Mouse (Mus musculus) inflammation-experienced regulatory T-cells, adult 6 months (primary cell): ENCODE measurements around the gene Ift80. TPM values are rescaled to one million over a fixed set of nuclear protein-coding genes. Genes with fewer than 3 reads are reported as not detected.
"Not testable (repeated sequence)": the region's sequence is repeated elsewhere in the genome, so short reads cannot be mapped to it uniquely, and the experiment has no call there.

Experiments
- ATAC-seq: one replicate; pipeline ENCODE4 v1.8.0; 2017
- polyA plus RNA-seq, 3 experiments: library from polyadenylated mRNA; unstranded; fragments of 100-300 nt; shearing (Covaris generic); gene quantifications; one replicate each; pipeline ENCODE4 v1.2.1; 2017

The Ift80 gene
- polyA plus RNA-seq: 100 to 1,000 TPM in 1 of 3 experiments, 10 to 100 TPM in 2; 24.6 to 128 (median 99.2) TPM

DNA sequence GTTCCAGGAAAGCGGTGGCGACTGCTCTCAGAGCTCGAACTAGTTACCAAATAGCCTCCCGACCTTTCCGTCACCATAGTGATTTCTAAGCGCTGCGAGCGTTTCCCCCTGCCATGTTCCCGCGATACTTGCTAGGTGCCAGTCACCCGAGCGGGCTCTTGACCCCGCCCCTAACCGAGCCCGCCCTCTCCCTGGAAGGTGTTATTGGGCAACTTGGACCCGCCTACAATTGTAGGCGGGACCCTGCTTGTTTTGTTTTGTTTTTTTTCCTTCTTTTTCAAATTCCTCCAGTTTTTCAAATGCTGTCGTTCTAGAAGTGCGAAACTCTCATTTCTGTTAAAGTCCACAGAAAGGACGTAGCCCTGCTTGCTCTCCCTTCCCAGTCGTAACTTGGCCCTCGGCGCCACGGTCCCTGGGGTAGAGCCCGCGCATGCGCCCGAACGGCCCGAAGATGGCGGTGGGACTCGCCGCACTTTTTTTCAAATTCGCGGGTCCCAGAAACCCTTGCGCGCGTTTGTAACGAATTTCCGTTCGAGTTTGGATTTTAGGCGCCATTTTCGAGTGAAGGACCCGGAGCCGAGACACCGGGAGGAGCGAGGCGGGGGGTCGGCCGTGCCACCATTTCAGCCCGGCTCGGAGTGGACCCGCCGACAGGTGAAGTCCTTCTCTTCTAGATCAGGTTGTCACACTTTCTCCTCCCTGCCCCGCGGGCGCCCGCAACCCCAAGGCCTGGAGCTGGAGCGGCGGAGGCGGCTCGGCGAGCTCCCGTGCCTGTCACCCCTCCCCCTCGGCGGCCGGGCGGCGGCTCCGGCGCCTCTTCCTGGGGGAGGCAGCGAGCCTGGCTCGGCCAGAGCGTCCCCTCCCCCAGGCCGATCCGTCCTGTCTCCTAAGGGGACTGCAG is at the start of gene Ift80, which contains the start of gene Smc4:
Ift80 (minus strand) TSS at position 134 of the 901 bp plus-strand sequence.
Smc4 (plus strand) TSS at position 302 of the 901 bp plus-strand sequence.
- peak; percentile 83 for ATAC-seq

- no peak for ATAC-seq
Observed at GRCm38 (mm10) chr3:69051894-69052293, 47.5 kb upstream of the Ift80 start.

- no peak for ATAC-seq
Observed at GRCm38 (mm10) chr3:69049011-69049410, 44.6 kb upstream of the Ift80 start.

DNA sequence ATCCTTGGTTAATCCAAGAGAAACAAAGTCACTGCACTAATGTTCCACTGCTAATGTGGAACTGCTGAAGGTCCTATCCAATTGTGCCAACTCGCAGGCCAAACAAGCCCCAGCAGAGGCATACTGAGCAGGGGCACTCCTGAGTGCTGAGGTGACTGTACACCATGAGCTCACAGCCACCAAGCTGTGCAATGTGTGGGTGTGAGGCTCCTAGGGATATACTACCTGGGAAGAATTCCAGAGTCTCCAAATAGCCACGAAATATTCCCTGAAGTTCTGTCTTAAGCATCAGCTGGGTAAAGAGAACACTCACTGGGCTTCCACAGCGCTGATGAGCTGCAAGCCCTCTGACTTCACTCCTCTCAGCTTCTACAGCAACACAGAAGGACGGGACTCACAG is 43.3 kb upstream of the Ift80 start:
- ATAC-seq: no peak

DNA sequence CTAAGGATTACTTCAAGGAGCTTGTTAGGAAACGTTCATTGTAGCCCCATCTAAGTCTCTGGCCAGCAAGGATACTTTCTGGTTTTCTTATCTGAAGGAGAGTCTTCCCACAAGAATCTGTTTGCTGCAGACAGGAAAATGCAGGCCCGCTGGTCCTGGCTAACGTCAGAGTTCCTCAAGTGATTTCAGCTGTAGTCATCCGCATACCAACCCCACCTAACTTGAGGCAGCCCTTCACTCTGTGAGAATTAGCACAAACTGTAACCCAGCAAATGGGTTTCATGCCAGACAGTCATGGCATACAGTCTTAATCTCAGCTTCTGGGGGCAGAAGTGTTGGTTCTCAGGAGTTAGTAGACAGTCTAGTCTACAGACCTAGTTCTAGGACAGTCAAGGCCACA is 42.1 kb upstream of the Ift80 start:
- no peak for ATAC-seq

DNA sequence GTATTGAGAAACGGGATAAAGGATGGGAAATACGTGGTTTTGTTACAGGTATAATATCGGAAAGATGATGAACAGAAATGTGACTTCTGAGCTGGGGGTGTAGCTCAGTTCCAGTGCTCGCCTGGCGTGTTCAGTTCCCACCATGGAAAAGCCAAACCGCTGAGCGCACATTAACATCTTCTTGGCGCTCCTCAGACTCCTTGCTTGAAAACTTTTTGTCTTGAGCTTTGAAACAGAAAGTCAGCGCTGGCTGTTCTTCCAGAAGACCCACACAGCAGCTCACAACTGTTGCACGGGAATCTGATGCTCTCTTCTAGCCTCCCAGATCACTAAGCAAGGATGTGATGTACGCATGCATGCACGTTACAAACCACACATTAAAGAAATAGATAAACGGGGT is 41.4 kb upstream of the Ift80 start:
- no peak for ATAC-seq

DNA sequence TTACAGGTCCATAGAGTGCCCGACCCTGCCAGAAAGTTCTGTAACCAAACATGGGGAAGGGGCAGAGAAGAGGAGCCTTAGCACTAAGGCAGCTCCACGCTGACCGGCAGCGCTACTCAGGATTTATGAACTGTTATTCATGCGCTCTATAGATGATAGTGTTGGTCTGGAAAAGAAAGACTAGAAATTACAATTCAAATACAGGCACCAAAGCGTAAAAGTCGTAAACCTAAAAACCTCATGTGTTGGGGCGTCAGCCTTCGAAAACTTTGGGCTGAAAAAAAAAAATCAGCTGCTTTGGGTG is 41.0 kb upstream of the Ift80 start:
- no peak for ATAC-seq

DNA sequence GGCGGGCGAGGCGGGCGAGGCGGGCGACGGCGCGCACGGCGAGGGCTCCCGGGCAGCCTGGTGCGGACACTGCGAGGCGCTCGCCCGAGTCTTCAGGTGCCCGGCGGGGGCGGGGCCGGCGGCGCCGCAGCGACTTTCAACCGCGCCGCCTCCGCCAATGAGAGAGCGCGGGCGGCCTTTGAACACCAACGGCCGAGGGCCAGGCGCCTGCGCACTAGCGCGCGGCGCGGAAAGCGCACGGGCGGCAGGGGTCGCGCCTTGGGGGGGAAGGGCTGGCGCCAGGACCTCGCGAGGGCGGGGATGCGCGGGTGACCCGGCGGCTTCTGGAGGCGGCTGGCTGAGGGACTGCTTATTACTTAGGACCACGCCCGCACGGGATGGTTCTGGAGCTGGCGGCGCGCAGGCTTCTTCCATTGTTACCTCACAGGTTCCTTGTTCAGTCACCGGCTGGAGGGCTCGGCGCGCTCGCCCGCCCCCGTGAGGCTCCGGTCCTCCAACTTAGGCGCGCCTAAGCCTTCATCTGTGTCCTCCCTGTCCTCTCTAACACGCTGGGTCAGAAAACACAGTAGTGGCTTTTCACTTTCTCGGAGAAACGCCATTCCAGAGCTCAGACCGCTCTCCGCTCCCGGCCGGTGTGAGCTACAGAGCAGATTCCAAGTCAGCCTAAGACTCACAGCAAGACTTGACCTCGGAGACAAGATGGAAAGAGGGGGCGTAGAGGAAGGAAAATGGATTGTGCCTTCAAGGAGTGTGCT is 40.5 kb upstream of the Ift80 start, which contains the start of gene Trim59:
Trim59 (minus strand) TSS at position 111 of the 755 bp plus-strand sequence.
- ATAC-seq: peak; percentile 73

DNA sequence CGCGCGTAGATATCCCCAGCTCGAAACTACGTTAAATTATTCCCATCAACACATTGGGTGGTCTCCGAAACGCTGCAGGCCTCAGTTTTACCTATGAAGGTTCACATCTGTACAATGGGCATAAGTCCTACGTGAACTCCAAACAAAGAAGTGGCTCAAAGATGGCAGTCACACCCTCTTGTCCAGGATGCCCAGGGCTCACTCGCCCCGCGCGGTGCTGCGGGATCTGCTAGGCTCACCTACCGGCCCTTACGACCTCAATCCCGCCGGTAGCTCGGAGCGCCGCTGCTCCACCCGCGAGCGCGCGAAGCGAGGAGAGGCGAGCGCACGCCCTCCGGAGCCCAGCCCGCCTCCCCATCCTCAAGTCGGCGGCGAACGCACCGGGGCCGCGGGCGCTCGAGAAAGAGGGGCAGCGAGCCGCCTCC is 39.8 kb upstream of the Ift80 start:
- ATAC-seq: peak; percentile 52

DNA sequence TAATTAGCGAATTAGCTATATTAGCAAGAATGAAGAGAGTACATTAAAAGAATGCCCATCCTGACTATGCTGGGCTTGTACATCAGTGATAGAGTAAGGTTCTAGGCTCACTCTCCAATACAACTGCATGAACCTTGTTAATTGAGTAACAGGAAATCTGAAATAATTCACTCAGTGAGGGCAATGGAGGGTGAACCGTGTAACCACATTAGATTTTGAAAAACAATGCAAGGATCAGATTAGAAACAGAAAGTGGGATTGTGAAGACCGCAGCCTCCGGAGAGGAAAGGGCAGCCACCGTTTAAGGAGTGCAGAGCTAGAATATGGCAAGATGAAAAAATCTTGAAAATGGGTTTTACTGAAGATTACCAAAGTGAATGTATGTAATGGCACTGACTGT is 36.9 kb upstream of the Ift80 start:
- peak; percentile 47 for ATAC-seq

DNA sequence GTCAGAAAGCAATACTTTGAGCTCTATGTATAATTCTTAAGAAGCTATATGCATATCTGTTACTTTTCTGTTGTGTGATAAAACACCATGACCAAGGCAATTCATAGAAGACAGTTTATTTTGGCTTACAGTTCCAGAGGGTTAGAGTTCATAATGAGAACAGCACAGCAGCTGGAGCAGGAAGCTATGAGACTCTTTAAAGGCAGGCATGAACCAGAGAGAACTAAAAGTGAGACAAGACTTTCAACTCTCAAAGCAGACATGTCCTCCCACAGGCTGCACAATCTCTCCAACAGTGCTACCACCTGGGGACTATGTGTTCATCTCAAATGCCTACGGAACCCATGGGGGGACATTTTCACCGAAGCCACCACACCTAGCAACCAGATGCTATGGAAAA is 35.7 kb upstream of the Ift80 start:
- ATAC-seq: no peak

- peak; percentile 29 for ATAC-seq
Observed at GRCm38 (mm10) chr3:69026133-69026783, 21.9 kb upstream of the Ift80 start.

GRCm38 (mm10) chr3:69020764-69021163 is 16.4 kb upstream of the Ift80 start:
- no peak for ATAC-seq

DNA sequence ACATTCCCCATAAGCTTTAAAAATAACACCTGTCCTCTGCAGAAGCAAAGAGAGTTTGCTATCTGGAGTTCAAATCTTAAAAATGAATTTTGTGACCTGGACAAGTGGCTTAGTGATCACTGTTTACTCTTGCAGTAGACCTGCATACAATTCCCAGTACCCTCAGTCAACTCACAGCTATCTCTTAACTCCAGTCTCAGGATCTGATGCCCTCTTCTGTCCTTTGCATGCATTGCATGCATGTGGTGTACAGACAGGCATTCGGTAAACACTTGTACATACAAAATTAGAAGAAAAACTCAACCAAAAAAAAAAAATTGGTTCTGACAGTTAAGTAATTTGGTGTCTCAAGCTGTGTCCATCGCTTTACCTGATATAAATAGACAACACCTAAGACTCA is 15.9 kb upstream of the Ift80 start:
- no peak for ATAC-seq

DNA sequence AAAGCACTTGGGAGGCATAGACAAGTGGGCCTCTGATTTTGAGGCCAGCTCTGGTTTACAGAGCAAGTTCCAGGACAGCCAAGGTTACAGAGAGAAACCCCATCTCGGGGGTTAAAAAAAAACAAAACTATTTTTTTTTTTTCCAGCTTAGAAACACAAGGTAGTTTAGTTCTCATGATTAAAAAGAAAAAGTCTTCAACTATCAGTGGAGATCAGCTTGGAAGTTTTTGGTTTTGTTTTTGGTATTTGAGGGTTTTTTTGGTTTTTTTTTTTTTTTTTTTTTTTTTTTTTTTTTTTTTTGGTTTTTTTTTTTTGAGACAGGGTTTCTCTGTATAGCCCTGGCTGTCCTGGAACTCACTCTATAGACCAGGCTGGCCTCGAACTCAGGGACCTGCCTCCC is 14.3 kb upstream of the Ift80 start:
- ATAC-seq: not testable (repeated sequence)

GRCm38 (mm10) chr3:69017181-69017580 is 12.8 kb upstream of the Ift80 start:
- ATAC-seq: peak; percentile 27

GRCm38 (mm10) chr3:69008873-69009272 is 4.5 kb upstream of the Ift80 start:
- ATAC-seq: no peak

GRCm38 (mm10) chr3:69006246-69006760 is 1.9 kb upstream of the Ift80 start:
- no peak for ATAC-seq

GRCm38 (mm10) chr3:69005338-69006245 is 1.2 kb upstream of the Ift80 start:
- ATAC-seq: peak; percentile 2

DNA sequence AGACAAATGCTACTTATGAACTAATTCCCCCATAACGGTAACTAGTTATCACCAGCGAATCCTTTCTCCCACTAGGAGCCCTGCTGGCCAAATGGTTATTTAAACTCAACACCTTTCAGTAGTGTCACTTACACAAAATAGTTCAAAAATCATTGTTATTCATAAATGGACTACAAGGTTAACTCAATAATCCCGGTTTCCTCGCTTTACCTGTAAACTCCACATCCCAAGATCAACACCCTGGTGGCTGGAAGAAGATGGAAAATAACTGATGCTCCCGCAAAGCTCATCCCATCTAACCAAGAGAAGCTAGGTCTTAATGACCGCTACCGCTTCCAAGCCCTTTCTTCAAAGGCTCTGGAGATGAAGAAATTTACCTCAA is 324 bp downstream of the Ift80 start:
- ATAC-seq: no peak

DNA sequence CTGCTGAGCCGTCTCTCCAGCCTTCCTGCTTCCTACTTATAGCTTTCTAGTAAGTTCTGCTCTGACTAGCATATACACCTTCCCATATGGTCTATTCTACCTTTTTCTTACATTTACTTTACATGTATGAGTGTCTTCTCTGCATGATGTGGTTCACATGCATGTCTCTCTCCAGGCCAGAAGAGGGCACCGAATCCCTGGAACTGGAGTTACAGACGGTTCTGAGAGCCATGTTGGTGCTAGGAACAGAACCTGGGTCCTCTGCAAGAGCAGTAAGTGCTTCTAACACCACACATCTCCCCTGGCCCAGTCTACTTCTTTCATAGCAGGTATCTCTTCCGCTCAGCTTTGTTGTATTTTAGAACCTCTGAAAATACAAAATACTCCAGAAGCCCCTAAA is 1.6 kb downstream of the Ift80 start:
- ATAC-seq: no peak

DNA sequence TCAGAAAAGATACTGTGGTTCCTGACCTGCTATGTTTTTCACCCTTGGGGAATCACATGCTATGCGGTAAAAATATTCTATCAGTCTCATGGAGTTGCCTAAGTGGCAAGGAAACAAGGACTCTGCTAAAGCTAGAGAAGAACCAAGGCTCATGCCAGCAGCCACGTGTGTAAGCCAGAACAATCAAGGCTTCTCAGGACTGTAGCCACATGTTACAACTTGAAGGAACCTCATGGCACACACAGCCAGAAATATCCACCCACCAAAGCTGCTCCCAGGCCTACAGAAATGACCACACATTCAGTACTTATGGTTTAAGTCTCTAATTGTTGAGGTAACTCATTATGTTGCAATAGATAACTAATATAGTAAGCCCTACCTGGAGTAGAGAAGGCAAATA is 17.8 kb downstream of the Ift80 start:
- no peak for ATAC-seq
